Mouse (Mus musculus) liver, embryonic 15.5 days (tissue): ENCODE measurements around the gene Samd1. TPM values are rescaled to one million over a fixed set of nuclear protein-coding genes. Genes with fewer than 3 reads are reported as not detected.
"Not testable (repeated sequence)": the region's sequence is repeated elsewhere in the genome, so short reads cannot be mapped to it uniquely, and the experiment has no call there.

Source experiments
- ATAC-seq: fragments of 200-750 bp; cut with Nextera tagmentation; 2 replicates; pipeline ENCODE4 v1.8.0; 2017; ENCODE audit warnings: moderate number of reproducible peaks, mild to moderate bottlenecking, moderate library complexity; ENCODE audit not compliant: insufficient read depth
- H3K27ac ChIP-seq: fragments of 300-500 bp; sonication (generic); replicated peaks from 2 replicates; pipeline ENCODE4 v1.5.1; 2015; ENCODE audit warnings: mild to moderate bottlenecking, inconsistent platforms
- H3K27me3 ChIP-seq: fragments of 300-500 bp; sonication (generic); 2 replicates; pipeline ENCODE4 v1.6.1; 2015; ENCODE audit warnings: mild to moderate bottlenecking, inconsistent platforms
- H3K36me3 ChIP-seq: fragments of 300-500 bp; sonication (generic); replicated peaks from 2 replicates; pipeline ENCODE4 v1.6.1; 2015; ENCODE audit warnings: moderate library complexity, mild to moderate bottlenecking, inconsistent platforms
- H3K4me1 ChIP-seq: fragments of 300-500 bp; sonication (generic); replicated peaks from 2 replicates; pipeline ENCODE4 v1.6.1; 2015; ENCODE audit warnings: inconsistent platforms
- H3K4me2 ChIP-seq: fragments of 300-500 bp; sonication (generic); 2 replicates; pipeline ENCODE4 v1.6.1; 2015; ENCODE audit warnings: moderate library complexity, mild to moderate bottlenecking, inconsistent platforms
- H3K4me3 ChIP-seq: fragments of 300-500 bp; sonication (generic); replicated peaks from 2 replicates; pipeline ENCODE4 v1.5.1; 2015; ENCODE audit warnings: mild to moderate bottlenecking, inconsistent platforms
- H3K9ac ChIP-seq: fragments of 300-500 bp; sonication (generic); 2 replicates; pipeline ENCODE4 v1.6.1; 2015; ENCODE audit warnings: moderate library complexity, mild to moderate bottlenecking, inconsistent platforms
- H3K9me3 ChIP-seq: fragments of 300-500 bp; sonication (generic); replicated peaks from 2 replicates; pipeline ENCODE4 v1.6.1; 2016; ENCODE audit warnings: inconsistent platforms
- WGBS: fragments of 180-500 bp; shearing (Covaris S2); methylation state at CpG from one replicate; pipeline ENCODE4 v1.1.7; 2015; ENCODE audit warnings: mixed read lengths; ENCODE audit not compliant: insufficient replicate concordance; 5-methylcytosine and 5-hydroxymethylcytosine counted together
- polyA plus RNA-seq: library from polyadenylated mRNA; unstranded; fragments of >200 nt; fragmentation: Nextera tagmentation; extraction: Ambion mirVana; gene quantifications from 2 replicates; pipeline ENCODE4 v1.2.1, GENCODE M21; 2015

Gene Samd1
- polyA plus RNA-seq, 1 experiment from 2014 or later, result 5.8 TPM

DNA sequence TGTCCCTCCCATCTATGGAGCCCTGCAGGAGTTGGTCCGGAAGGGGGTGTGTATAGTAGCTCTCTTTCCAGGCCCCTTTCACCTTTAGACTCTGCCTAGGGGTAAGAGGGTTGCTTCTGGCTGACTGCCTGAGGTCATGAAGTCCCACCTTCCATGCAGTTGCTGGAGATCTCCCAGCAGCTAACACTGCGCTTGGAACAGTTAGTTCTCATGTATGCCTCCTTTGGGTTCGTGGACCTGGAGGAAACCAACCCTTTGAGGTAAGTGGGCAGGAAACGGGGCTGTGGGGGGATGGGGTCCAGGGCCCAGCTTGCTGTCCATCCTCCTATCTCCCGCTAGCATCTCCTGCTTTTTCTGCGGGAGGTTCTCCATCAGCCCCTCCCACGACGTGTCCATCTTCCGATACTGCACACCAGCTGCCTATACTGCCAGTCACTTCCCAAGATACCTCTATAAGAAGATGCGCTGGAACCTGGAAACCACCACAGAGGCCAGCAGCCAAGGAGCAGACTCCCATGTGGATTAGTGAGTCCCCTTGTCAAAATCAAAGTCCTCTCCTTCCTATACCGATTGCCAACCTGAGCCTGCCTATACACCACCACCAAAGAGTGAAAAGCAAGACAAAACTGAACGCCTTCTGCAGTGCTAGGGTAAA is 5.6 kb downstream of the Samd1 start:
- Histone ChIP-seq H3K4me1 (peaks cover 64% of the 10 kb centered on the region), H3K9me3 (no peaks in the 10 kb centered on the region), H3K9ac (no peak overlapping the region), H3K4me3 (no peak overlapping the region), H3K4me2 (0 out of 2 replicates have a peak overlapping the region, but pooled peaks have one; percentile 11), H3K27ac (no peak overlapping the region), H3K27me3 (no peaks in the 10 kb centered on the region), H3K36me3 (peaks cover 42% of the 10 kb centered on the region)
- 63% methylated on average over 12 of the region's 12 CpGs for WGBS
- peak; percentile 8; the same call in 1 of the 2 replicates for ATAC-seq

DNA sequence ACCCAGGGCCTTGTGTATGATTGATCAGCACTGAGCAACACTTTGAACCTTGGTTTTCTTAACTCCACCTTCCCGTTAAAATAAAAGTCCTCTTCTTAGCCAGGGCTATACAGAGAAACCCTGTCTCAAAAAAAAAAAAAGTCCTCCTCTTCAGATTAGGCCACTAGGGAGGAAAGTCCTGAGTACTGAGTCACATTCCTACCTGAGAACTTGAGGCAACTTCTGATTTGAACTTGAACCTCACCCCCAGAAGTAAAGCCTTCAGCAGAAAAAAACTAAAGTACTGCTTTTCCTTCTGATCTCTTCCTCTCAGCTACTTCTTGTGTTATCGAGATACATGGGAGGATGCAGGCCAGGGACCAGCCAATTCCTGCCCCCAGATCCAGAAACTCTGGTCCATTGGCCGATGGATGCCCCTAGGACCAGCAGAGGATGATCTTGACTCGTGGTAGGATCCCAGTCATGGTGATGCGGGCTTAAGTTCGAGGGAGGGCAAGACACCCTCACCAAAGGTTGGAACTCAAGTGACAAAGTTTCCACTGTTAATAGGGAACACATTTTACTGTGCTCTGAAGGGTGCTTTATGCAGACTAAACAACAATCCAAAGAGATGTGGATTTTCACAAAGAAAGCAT is 6.3 kb downstream of the Samd1 start:
- no peak for ATAC-seq
- Histone ChIP-seq H3K4me3 (peak overlapping the region; percentile 66; the same call in 1 of the 2 replicates), H3K9ac (peak overlapping the region; percentile 63; the same call in 1 of the 2 replicates), H3K27me3 (no peaks in the 10 kb centered on the region), H3K4me1 (peaks cover 58% of the 10 kb centered on the region), H3K27ac (peak overlapping the region; percentile 78), H3K9me3 (no peaks in the 10 kb centered on the region), H3K4me2 (peak overlapping the region; percentile 96), H3K36me3 (peaks cover 42% of the 10 kb centered on the region)
- whole genome bisulfite sequencing, result 69% methylated on average over 6 of the region's 6 CpGs

DNA sequence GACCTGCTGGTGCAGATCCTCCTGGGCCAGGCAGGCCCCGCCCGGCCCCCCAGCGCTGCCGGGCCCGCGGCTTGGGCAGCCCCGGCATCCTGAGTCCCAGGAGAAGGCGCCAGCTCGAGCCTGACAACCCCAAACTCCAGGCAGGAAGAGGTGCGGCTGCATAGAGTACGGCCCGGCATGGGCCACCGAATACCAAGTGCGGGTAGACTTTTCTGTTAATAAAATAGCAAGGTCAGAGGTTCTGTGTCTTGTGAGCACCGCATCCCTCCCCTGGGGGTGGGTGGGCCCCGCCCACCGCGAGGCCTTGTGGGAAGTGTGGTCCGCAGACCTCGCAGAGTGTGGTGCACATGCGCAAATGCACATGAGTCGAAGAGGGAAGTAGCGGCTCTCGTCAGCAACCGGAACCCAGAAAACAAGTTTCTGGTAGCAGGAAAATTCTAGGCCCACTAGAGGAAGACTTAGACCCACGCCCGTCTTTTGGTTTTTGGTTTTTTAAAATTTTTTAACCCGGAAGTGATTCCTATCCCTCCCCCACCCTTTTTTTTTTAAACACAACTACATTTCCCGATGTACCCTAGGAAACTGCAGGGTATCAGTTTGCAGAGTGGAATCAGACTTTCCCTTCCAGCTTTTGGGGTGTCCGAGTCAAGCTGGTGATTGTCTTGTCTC is 7.2 kb downstream of the Samd1 start:
- peaks cover 49% of the 10 kb centered on the region for H3K4me1 ChIP-seq
- H3K36me3 ChIP-seq, result peaks cover 34% of the 10 kb centered on the region
- peak overlapping the region; percentile 63 for H3K9ac ChIP-seq
- H3K4me2 ChIP-seq, result peak overlapping the region; percentile 96
- H3K9me3 ChIP-seq, result no peaks in the 10 kb centered on the region
- peaks cover 4% of the 10 kb centered on the region for H3K27me3 ChIP-seq
- peak; percentile 82 for ATAC-seq
- H3K27ac ChIP-seq, result peak overlapping the region; percentile 78
- H3K4me3 ChIP-seq, result peak overlapping the region; percentile 66
- under 1% methylated on average over 30 of the region's 30 CpGs for WGBS

DNA sequence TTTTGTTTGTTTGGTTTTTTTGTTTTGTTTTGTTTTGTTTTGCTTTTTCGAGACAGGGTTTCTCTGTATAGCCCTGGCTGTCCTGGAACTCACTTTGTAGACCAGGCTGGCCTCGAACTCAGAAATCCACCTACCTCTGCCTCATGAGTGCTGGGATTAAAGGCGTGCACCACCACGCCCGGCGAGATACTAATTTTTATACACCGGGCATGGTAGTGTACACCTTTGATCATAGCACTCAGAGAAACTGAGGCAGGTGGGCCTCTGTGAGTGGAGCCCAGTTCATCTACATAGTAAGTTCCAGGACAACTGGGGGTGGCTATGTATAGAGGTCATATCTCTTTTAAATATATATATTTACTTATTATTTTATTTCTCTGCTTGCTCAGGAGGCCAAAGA is 8.0 kb downstream of the Samd1 start:
- H3K4me3 ChIP-seq, ATAC-seq, H3K9me3 ChIP-seq, H3K9ac ChIP-seq: not testable (repeated sequence)
- H3K27ac ChIP-seq, result peak overlapping the region; percentile 78; the same call in 1 of the 2 replicates
- peaks cover 26% of the 10 kb centered on the region for H3K36me3 ChIP-seq
- WGBS, result 78% methylated on average over 7 of the region's 7 CpGs
- H3K27me3 ChIP-seq, result peaks cover 13% of the 10 kb centered on the region
- peak overlapping the region; percentile 96; the same call in 1 of the 2 replicates for H3K4me2 ChIP-seq
- H3K4me1 ChIP-seq, result peaks cover 49% of the 10 kb centered on the region

DNA sequence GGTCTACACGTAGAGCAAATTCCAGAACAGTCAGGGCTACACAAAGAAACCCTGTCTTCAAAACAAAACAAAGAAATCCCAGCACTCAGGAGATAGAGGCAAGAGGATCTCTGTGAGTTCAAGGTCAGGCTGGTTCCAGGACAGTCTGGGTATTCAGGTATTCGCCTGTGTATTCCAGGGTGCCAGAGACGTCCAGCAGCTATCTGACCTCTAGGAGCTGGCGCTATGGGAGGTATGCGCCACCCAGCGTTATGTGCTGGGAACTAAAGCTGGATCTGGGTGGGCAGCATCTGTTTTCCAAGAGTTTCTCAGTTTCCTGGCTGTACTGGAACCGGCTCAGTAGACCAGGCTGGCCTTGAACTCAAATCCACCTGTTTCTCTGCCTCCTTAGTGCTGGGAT is 10.9 kb downstream of the Samd1 start:
- no peaks in the 10 kb centered on the region for H3K9me3 ChIP-seq
- no peaks in the 10 kb centered on the region for H3K36me3 ChIP-seq
- WGBS, result 41% methylated on average over 7 of the region's 7 CpGs
- peaks cover 41% of the 10 kb centered on the region for H3K27me3 ChIP-seq
- peaks cover 48% of the 10 kb centered on the region for H3K4me1 ChIP-seq
- no peak for ATAC-seq
- H3K4me2 ChIP-seq, result no peak overlapping the region
- H3K27ac ChIP-seq, result no peak overlapping the region
- no peak overlapping the region for H3K9ac ChIP-seq
- no peak overlapping the region for H3K4me3 ChIP-seq

DNA sequence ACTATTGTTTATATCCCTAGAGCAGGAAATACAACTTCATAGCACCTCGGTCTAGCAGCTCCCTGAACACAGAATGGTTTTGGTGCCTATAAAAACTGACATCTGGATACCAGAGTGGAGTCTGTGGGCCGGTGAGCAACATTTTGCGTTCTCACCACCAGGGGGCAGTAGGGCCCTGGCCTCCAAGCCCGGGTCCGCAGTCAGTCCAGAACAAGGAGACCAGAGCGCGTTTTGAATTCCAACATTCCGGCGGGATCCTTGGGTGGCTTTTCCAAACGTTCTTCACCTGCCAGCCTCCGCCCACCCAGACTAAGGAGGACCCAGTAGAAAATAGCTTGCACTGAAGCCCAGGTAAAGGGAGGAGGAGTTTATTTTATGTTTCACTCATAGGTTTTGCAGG is 12.4 kb downstream of the Samd1 start:
- ATAC-seq, result no peak
- H3K4me1 ChIP-seq, result peaks cover 35% of the 10 kb centered on the region
- H3K4me3 ChIP-seq, result no peak overlapping the region
- H3K9me3 ChIP-seq, result no peaks in the 10 kb centered on the region
- no peak overlapping the region for H3K9ac ChIP-seq
- peaks cover 54% of the 10 kb centered on the region for H3K27me3 ChIP-seq
- WGBS, result 2% methylated on average over 11 of the region's 11 CpGs
- H3K36me3 ChIP-seq, result no peaks in the 10 kb centered on the region
- H3K4me2 ChIP-seq, result no peak overlapping the region
- H3K27ac ChIP-seq, result no peak overlapping the region

DNA sequence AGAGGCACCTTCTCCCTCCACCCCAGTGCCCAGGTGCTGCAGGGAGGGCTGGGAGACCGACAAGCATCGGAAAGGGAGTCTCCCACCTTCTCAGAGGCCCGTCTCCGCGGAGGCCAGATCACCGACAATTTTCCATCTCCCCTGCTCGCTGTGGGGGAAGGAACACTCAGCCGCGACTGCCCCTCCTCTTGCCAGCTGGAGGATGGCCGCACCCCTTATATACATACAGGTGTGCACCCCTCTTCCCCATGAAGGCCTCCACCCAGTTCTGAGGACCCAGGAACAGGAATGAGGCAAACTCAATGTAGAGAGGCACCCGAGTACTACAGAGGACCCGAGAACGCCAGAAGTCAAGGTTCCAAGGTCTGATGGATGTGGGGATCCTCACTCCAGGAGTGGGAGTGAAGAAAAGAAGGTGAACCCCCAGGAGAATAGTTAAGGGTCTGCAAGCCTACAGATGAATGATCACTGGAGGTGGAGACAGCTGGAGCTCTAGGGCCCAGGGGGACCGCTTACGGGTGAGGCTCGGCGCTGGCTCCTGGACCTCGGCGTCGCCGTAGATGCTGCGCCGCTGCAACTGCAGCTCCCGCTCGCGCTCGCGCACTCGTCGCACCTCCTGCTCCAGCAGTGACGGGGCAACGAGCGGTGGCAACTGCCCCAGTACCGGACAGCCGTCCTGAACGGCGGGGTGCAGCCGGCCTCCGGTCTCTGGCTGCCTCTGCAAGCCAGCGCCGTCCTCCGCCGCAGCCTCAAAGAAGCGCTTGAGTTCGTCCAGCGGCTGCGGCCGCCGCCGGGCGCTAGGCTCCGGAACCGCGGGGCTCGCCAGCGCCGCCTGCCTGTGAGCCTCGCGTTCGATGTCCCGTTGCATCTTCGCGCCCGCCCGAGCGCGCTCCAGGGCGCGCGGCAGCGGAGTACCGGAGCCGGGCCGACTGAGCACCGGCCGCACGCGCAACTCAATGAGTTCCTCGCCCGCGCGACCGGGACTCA is 13.4 kb downstream of the Samd1 start:
- ATAC-seq, result peak; percentile 45
- Histone ChIP-seq H3K36me3 (no peaks in the 10 kb centered on the region), H3K9me3 (no peaks in the 10 kb centered on the region), H3K9ac (no peak overlapping the region), H3K4me1 (peaks cover 28% of the 10 kb centered on the region), H3K27ac (no peak overlapping the region), H3K4me3 (peak overlapping the region; percentile 50), H3K27me3 (peaks cover 57% of the 10 kb centered on the region), H3K4me2 (peak overlapping the region; percentile 71)
- 2% methylated on average over 83 of the region's 83 CpGs for WGBS

DNA sequence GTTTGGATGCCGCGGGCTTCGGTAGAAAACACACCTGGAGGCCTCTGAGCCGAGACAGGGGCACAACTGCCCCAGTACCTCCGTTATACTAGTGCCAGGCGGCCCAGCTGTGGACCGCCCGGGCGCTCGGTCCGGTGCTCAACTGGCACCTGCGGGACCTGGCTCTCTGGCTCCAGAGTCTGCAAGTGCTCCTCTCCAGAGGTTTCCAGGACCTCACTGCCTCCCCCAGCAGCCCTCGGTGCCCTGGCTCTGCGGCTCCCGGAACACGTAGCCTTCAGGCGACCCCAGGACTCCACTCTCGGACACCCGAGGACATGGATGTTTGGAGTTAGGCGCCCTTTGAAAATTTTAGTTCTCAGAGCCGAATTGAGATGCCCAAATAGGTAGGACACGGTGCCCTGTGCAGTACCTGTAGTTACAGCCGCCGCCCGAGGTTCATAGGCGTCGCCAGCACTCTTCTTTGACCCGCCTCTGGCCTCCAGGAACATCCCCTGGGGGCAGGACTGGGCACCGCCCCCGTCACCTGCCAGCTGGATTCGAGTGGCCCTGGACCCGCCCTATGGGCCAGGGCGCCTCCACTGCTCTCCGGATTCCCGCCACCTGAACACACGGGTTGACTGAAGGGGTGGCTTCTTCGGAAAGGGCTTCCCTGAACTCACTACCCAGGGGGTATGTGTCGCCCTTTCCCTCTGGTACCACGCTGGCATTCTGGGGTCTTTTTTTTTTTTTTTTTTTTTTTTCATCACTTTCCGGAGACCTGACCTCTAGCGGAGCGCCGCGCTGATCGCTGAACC is 14.4 kb downstream of the Samd1 start, which contains the start of gene 2210011C24Rik:
TSS of gene 2210011C24Rik (minus strand) at position 467 of the 794 bp plus-strand sequence.
- H3K9ac ChIP-seq, result no peak within 1 kb of the TSS
- no peak within 1 kb of the TSS for H3K27ac ChIP-seq
- no peaks in the 10 kb centered on the region for H3K9me3 ChIP-seq
- peaks cover 28% of the 10 kb centered on the region for H3K4me1 ChIP-seq
- H3K27me3 ChIP-seq, result peaks cover 57% of the 10 kb centered on the region
- ATAC-seq, result no peak
- 2% methylated on average over 45 of the region's 45 CpGs for WGBS
- H3K4me2 ChIP-seq, result peak within 1 kb of the TSS; percentile 71
- H3K36me3 ChIP-seq, result no peaks in the 10 kb centered on the region
- peak within 1 kb of the TSS; percentile 50 for H3K4me3 ChIP-seq

DNA sequence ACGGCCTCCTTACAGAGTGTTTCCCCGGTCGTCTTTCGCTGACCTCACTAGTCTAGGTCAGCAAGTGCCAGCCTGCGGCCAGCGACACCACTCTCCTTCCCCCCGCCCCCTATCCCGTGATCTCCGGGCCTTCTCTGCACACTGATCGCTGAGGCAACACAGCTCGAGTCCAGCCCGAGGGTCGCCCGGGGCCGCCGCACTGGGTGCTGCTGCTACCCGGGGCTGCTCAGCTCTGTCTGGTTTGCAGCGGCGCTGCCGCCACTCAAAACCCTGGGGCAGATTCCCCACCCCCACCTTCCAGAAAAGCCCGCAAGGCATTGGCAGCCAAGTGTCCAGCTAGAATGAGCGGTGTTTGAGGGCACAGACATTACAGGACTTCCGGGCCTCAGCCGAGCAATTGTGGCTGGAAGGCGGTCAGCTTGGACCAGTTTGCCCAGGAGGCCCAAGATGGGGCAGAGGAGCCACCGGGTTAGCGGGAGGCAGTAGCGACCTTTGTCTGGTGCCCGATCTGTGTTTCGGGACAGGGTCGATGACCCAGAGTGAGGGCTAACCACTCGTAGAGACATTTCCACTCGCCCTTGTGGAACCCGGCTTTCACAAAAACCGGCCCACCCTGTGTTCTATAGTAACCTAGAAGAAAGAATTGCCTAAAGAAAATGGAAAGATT is 15.2 kb downstream of the Samd1 start:
- Histone ChIP-seq H3K9ac (no peak overlapping the region), H3K4me1 (peaks cover 28% of the 10 kb centered on the region), H3K9me3 (no peaks in the 10 kb centered on the region), H3K36me3 (no peaks in the 10 kb centered on the region), H3K4me3 (peak overlapping the region; percentile 50), H3K27ac (no peak overlapping the region), H3K4me2 (peak overlapping the region; percentile 71), H3K27me3 (peaks cover 58% of the 10 kb centered on the region)
- 9% methylated on average over 35 of the region's 35 CpGs for WGBS
- no peak for ATAC-seq
